Mouse (Mus musculus) forebrain, embryonic 15.5 days (tissue): ENCODE data around the gene Plekha4. TPM values are rescaled to one million over a fixed set of nuclear protein-coding genes. Genes with fewer than 3 reads are reported as not detected.
"Not testable (repeated sequence)": the region's sequence is repeated elsewhere in the genome, so short reads cannot be mapped to it uniquely, and the experiment has no call there.

Source experiments
- ATAC-seq: fragments of 200-750 bp; cut with Nextera tagmentation; replicated peaks from 2 replicates; pipeline ENCODE4 v1.8.0; 2017; ENCODE audit warnings: mild to moderate bottlenecking, moderate TSS enrichment, moderate library complexity
- H3K27ac ChIP-seq: fragments of 300-500 bp; sonication (generic); replicated peaks from 2 replicates; pipeline ENCODE4 v1.5.1; 2015; ENCODE audit warnings: mild to moderate bottlenecking, inconsistent platforms
- H3K27me3 ChIP-seq: fragments of 300-500 bp; sonication (generic); 2 replicates; pipeline ENCODE4 v1.6.1; 2015; ENCODE audit warnings: inconsistent platforms
- H3K36me3 ChIP-seq: fragments of 300-500 bp; sonication (generic); 2 replicates; pipeline ENCODE4 v1.6.1; 2015; ENCODE audit warnings: mild to moderate bottlenecking, inconsistent platforms
- H3K4me1 ChIP-seq: fragments of 300-500 bp; sonication (generic); 2 replicates; pipeline ENCODE4 v1.6.1; 2015; ENCODE audit warnings: inconsistent platforms
- H3K4me2 ChIP-seq: fragments of 300-500 bp; sonication (generic); replicated peaks from 2 replicates; pipeline ENCODE4 v1.6.1; 2015; ENCODE audit warnings: mild to moderate bottlenecking, inconsistent platforms
- H3K4me3 ChIP-seq: fragments of 300-500 bp; sonication (generic); 2 replicates; pipeline ENCODE4 v1.5.1; 2015; ENCODE audit warnings: mild to moderate bottlenecking, inconsistent platforms
- H3K9ac ChIP-seq: fragments of 300-500 bp; sonication (generic); replicated peaks from 2 replicates; pipeline ENCODE4 v1.6.1; 2015; ENCODE audit warnings: mild to moderate bottlenecking, inconsistent platforms
- H3K9me3 ChIP-seq: fragments of 300-500 bp; sonication (generic); 2 replicates; pipeline ENCODE4 v1.6.1; 2016; ENCODE audit warnings: inconsistent platforms
- WGBS: fragments of 180-500 bp; shearing (Covaris S2); methylation state at CpG from one replicate; pipeline ENCODE4 v1.1.7; 2015; ENCODE audit warnings: mixed read lengths; 5-methylcytosine and 5-hydroxymethylcytosine counted together
- polyA plus RNA-seq: library from polyadenylated mRNA; unstranded; fragments of >200 nt; fragmentation: Nextera tagmentation; extraction: Ambion mirVana; gene quantifications from 2 replicates; pipeline ENCODE4 v1.2.1, GENCODE M21; 2015

The Plekha4 gene
- polyA plus RNA-seq, 1 experiment from 2014 or later: 0.92 TPM

- ATAC-seq: no peak
- Histone ChIP-seq H3K4me2 (peak overlapping the region; percentile 76), H3K4me1 (peaks cover 29% of the 10 kb centered on the region)
Observed at GRCm38 (mm10) chr7:45524841-45525621, 1.1 kb upstream of the Plekha4 start.

GRCm38 (mm10) chr7:45526474-45527120, 467 bp downstream of the Plekha4 start:
- no peaks in the 10 kb centered on the region for H3K27me3 ChIP-seq
- ATAC-seq: no peak; the same call in 1 of the 2 replicates
- peak overlapping the region; percentile 76 for H3K27ac ChIP-seq
- H3K9ac ChIP-seq: peak overlapping the region; percentile 71
- H3K4me1 ChIP-seq: peaks cover 31% of the 10 kb centered on the region
- H3K4me2 ChIP-seq: peak overlapping the region; percentile 76
- H3K36me3 ChIP-seq: no peaks in the 10 kb centered on the region
- 25% methylated on average over 7 of the region's 7 CpGs for WGBS
- peak overlapping the region; percentile 65 for H3K4me3 ChIP-seq
- H3K9me3 ChIP-seq: no peaks in the 10 kb centered on the region

More at GRCm38 (mm10) chr7:45524841-45525621, 1.1 kb upstream of the Plekha4 start:
- H3K36me3 ChIP-seq: no peaks in the 10 kb centered on the region
- no peaks in the 10 kb centered on the region for H3K9me3 ChIP-seq
- H3K9ac ChIP-seq: peak overlapping the region; percentile 71
- H3K4me3 ChIP-seq: peak overlapping the region; percentile 65
- 31% methylated on average over 12 of the region's 12 CpGs for WGBS
- H3K27me3 ChIP-seq: no peaks in the 10 kb centered on the region
- H3K27ac ChIP-seq: no peak overlapping the region

- not testable (repeated sequence) for H3K4me3 ChIP-seq, H3K9ac ChIP-seq, ATAC-seq, H3K4me2 ChIP-seq, H3K27me3 ChIP-seq, H3K27ac ChIP-seq, H3K36me3 ChIP-seq, H3K9me3 ChIP-seq
- 95% methylated on average over 6 of the region's 6 CpGs for WGBS
- H3K4me1 ChIP-seq: peaks cover 29% of the 10 kb centered on the region
Observed at GRCm38 (mm10) chr7:45527169-45527568, 1.0 kb downstream of the Plekha4 start.

DNA sequence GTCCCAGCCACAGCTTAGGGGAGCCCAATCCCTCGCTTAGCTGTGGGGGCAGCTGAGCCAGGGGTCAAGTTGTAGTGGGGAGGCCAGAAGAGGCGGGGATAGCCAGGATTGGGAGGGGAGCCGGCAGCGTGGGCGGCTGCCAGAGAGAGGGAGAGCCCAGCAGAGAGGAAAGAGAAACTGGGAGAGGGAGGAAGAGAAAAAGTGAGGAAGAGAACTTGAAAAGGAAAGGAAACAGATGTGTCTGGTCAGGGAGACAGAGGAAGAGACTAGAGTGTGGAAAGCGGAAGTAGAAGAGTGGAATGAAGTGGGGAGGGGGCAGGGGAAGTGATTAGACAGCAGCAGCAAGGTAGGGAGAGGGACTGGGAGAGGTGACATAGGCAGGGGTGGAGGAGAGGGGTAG, 3.3 kb downstream of the Plekha4 start:
- H3K4me3 ChIP-seq: no peak overlapping the region
- no peaks in the 10 kb centered on the region for H3K27me3 ChIP-seq
- H3K27ac ChIP-seq: no peak overlapping the region
- ATAC-seq: no peak
- no peak overlapping the region for H3K9ac ChIP-seq
- no peaks in the 10 kb centered on the region for H3K36me3 ChIP-seq
- H3K9me3 ChIP-seq: no peaks in the 10 kb centered on the region
- no peak overlapping the region for H3K4me2 ChIP-seq
- 24% methylated on average over 6 of the region's 6 CpGs for WGBS
- H3K4me1 ChIP-seq: peaks cover 14% of the 10 kb centered on the region

- Histone ChIP-seq H3K27me3 (no peaks in the 10 kb centered on the region), H3K9me3 (no peaks in the 10 kb centered on the region), H3K36me3 (no peaks in the 10 kb centered on the region), H3K9ac (no peak overlapping the region), H3K27ac (no peak overlapping the region), H3K4me1 (peaks cover 3% of the 10 kb centered on the region; the same call in 1 of the 2 replicates), H3K4me2 (no peak overlapping the region), H3K4me3 (no peak overlapping the region)
- 66% methylated on average over 2 of the region's 2 CpGs for WGBS
- ATAC-seq: no peak
Observed at GRCm38 (mm10) chr7:45530643-45531042, 4.5 kb downstream of the Plekha4 start.

GRCm38 (mm10) chr7:45535676-45536075, 9.5 kb downstream of the Plekha4 start:
- no peak for ATAC-seq
- Histone ChIP-seq H3K9ac (no peak overlapping the region), H3K36me3 (no peaks in the 10 kb centered on the region), H3K4me2 (no peak overlapping the region), H3K4me3 (no peak overlapping the region), H3K27me3 (no peaks in the 10 kb centered on the region), H3K4me1 (peaks cover 7% of the 10 kb centered on the region), H3K27ac (no peak overlapping the region), H3K9me3 (no peaks in the 10 kb centered on the region)
- 76% methylated on average over 1 of the region's 1 CpGs for WGBS

DNA sequence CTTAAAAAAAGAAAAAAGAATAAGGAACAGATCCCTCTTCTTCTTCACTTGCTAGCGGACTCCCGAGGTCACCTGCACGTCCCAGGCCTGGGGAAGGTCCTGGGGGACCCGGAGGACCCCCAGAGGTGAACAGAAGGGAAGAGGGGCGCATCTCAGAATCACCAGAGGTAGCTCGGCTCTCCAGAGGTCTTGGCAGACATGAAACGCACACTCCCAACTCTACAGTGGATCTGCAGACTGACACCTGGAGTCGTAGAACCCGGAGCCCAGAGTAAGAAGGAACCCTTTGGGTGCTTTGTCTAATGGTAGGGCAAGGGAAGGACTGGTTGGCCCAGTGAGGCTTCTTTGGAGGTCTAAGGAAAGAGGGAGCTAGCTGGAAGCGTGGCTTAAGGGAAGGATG, 11.5 kb downstream of the Plekha4 start:
- Histone ChIP-seq H3K36me3 (no peaks in the 10 kb centered on the region), H3K27me3 (no peaks in the 10 kb centered on the region), H3K9ac (peak overlapping the region; percentile 72), H3K4me3 (peak overlapping the region; percentile 54), H3K9me3 (no peaks in the 10 kb centered on the region), H3K4me2 (peak overlapping the region; percentile 81), H3K27ac (no peak overlapping the region), H3K4me1 (peaks cover 7% of the 10 kb centered on the region)
- WGBS: 77% methylated on average over 10 of the region's 10 CpGs
- ATAC-seq: peak; percentile 6; the same call in 1 of the 2 replicates

- Histone ChIP-seq H3K9me3 (no peaks in the 10 kb centered on the region), H3K27me3 (no peaks in the 10 kb centered on the region), H3K4me3 (peak overlapping the region; percentile 54), H3K4me1 (peaks cover 7% of the 10 kb centered on the region), H3K27ac (0 out of 2 replicates have a peak overlapping the region, but pooled peaks have one; percentile 29), H3K4me2 (peak overlapping the region; percentile 81), H3K36me3 (no peaks in the 10 kb centered on the region), H3K9ac (peak overlapping the region; percentile 72)
- under 1% methylated on average over 28 of the region's 29 CpGs for WGBS
- ATAC-seq: peak; percentile 90
Observed at GRCm38 (mm10) chr7:45538163-45539041, 12.3 kb downstream of the Plekha4 start.

DNA sequence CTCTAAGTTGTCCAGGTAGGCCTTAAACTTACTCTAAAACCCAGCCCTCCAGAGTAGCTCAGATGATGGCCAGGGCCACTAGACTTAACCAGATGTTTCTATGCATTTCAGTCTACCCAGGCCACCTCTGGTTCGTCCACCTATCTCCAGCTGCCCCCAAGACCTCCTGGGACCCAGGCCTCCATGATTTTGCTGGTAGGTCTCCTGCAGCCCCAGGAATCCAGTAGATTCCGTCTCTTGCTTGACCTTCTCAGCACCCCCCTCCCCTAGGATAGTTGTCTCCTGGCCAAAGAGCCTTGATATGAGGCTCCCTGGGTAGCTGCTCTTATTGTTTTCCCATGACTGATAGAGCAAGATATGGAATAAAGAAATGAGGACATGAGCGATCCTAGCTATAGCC, 13.0 kb downstream of the Plekha4 start:
- Histone ChIP-seq H3K9ac (no peak overlapping the region), H3K27ac (no peak overlapping the region), H3K4me1 (peaks cover 7% of the 10 kb centered on the region), H3K4me3 (no peak overlapping the region), H3K27me3 (no peaks in the 10 kb centered on the region), H3K36me3 (no peaks in the 10 kb centered on the region), H3K9me3 (no peaks in the 10 kb centered on the region), H3K4me2 (no peak overlapping the region)
- WGBS: 90% methylated on average over 3 of the region's 3 CpGs
- ATAC-seq: no peak; the same call in 1 of the 2 replicates

GRCm38 (mm10) chr7:45540213-45540612, 14.1 kb downstream of the Plekha4 start:
- 73% methylated on average over 2 of the region's 2 CpGs for WGBS
- no peak for ATAC-seq
- H3K27me3 ChIP-seq: no peaks in the 10 kb centered on the region

GRCm38 (mm10) chr7:45544525-45544924, 18.4 kb downstream of the Plekha4 start:
- H3K36me3 ChIP-seq: no peaks in the 10 kb centered on the region
- no peaks in the 10 kb centered on the region for H3K27me3 ChIP-seq
- WGBS: 97% methylated on average over 1 of the region's 1 CpGs
- H3K4me2 ChIP-seq: no peak overlapping the region
- no peak overlapping the region for H3K27ac ChIP-seq
- H3K9me3 ChIP-seq: no peaks in the 10 kb centered on the region
- ATAC-seq: no peak
- no peaks in the 10 kb centered on the region for H3K4me1 ChIP-seq
- H3K9ac ChIP-seq: no peak overlapping the region
- no peak overlapping the region for H3K4me3 ChIP-seq

More at GRCm38 (mm10) chr7:45540213-45540612, 14.1 kb downstream of the Plekha4 start:
- H3K4me3 ChIP-seq: no peak overlapping the region
- H3K4me2 ChIP-seq: no peak overlapping the region
- H3K4me1 ChIP-seq: peaks cover 7% of the 10 kb centered on the region
- no peak overlapping the region for H3K9ac ChIP-seq
- no peak overlapping the region for H3K27ac ChIP-seq
- no peaks in the 10 kb centered on the region for H3K36me3 ChIP-seq
- H3K9me3 ChIP-seq: no peaks in the 10 kb centered on the region
